Mouse (Mus musculus): Measurements from ENCODE around the gene Ube2l6. TPM values are rescaled to one million over a fixed set of nuclear protein-coding genes. Genes with fewer than 3 reads are reported as not detected.
A peak's percentile ranks its signal among the peaks of the same experiment; 100 is the strongest.

Ube2l6 gene
- 23.2 and 26.7 TPM in 2 replicates for polyA plus RNA-seq (2015; fragmentation: Nextera tagmentation; extraction: Ambion mirVana)

DNA sequence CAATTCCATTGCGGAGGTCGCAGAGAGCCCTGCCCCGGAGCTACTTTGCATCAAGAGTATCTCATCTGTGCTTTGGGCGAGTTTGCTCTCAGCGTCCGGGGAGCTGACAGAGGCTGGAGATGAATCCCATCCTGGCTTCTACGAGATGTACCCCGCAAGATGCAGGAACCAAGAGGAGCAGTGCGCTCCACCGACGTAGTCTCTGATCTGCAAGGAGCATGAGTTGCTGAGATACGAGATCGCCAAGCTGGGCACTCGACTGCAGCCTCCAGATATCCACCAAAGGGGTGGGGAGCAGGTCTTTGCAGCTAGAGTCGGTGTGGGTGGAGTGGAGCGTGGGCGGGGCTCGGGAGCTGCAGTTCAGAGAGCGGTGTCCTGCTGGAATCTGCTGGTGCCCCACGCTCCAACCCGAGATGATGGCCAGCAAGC, at the start of gene Ube2l6:
Gene Ube2l6 (plus strand): TSS at position 336 of the 429 bp plus-strand sequence.
- peak within 1 kb of the TSS; percentile 47 for H3K27ac ChIP-seq (replicated peaks)
- peak within 1 kb of the TSS; percentile 95 for H3K4me2 ChIP-seq
- peak; percentile 74 for ATAC-seq (ENCODE audit: low FRiP score, low read depth)

GRCm38 (mm10) chr2:84750115-84750514, 48.5 kb upstream of the Ube2l6 start:
- Histone ChIP-seq H3K4me1 (replicated peaks) (no peaks in the 10 kb centered on the region), H3K9me3 (no peaks in the 10 kb centered on the region), H3K36me3 (no peaks in the 10 kb centered on the region), H3K27ac (replicated peaks) (no peak overlapping the region), H3K27me3 (no peaks in the 10 kb centered on the region), H3K4me3 (no peak overlapping the region), H3K4me2 (no peak overlapping the region), H3K9ac (no peak overlapping the region)
- no peak for ATAC-seq (ENCODE audit: low FRiP score, low read depth)
- WGBS, result 58% methylated on average over 6 of the region's 6 CpGs

More for the DNA sequence above, at the start of gene Ube2l6:
- 0% methylated on average over 21 of the region's 21 CpGs for WGBS
- peaks cover 9% of the 10 kb centered on the region for H3K4me1 ChIP-seq (replicated peaks)
- peak within 1 kb of the TSS; percentile 56 for H3K4me3 ChIP-seq
- peak within 1 kb of the TSS; percentile 62 for H3K9ac ChIP-seq
- H3K9me3 ChIP-seq, result no peaks in the 10 kb centered on the region
- H3K36me3 ChIP-seq, result no peaks in the 10 kb centered on the region
- H3K27me3 ChIP-seq, result no peaks in the 10 kb centered on the region

DNA sequence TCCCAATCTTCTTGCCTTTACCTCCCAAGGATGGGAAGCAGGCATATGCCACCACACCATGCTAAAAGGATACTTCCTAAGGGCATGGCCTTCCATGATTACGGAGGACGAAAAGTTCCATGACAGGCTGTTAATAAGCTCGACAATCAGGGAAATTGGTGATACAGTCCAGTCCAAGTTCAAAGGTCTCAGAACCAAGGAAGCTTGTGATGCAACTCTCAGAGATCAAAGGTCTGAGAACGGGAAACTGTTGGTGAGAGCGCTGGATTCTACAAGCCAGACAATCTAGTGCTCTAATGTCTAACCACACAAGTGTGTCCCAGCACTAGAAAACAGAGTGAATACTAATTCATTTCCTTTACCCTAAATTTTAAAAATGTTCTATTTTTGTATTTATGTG, 42.4 kb upstream of the Ube2l6 start:
- Histone ChIP-seq H3K9ac (no peak overlapping the region), H3K9me3 (no peaks in the 10 kb centered on the region), H3K4me2 (no peak overlapping the region), H3K4me3 (no peak overlapping the region), H3K4me1 (replicated peaks) (no peaks in the 10 kb centered on the region), H3K27ac (replicated peaks) (no peak overlapping the region), H3K27me3 (no peaks in the 10 kb centered on the region), H3K36me3 (no peaks in the 10 kb centered on the region)
- ATAC-seq (ENCODE audit: low FRiP score, low read depth), result no peak
- 84% methylated on average over 5 of the region's 5 CpGs for WGBS

DNA sequence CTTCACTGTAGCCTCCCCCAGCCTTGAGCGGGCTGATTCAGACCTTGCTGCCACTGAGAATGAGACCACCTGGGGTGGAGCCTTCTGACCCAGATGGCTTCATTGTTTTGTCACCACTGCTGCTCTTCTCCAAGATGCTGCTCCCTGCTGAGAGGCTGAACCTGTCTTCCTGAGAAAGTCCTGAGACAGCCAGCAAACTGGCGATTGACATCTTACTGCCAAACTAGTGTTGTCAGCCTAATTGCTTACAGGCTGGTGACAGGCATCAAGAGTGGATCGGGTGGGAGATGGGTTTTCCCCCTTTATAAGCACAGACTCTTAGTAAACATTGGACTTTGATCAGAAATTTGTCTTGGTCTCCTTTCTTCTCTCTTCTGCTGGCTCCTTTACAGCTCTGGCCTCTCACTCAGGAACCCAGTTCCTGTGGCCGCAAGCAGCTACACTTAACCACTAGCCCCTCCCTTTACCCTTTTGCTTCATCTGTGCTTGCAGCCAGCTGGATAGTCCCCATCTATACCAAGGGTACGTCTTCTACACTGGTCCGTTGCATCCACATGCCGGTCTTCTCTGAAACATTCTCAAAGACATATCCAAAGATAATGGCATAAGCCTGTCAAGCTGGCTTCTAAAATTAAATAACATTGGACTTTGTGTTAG, 41.5 kb upstream of the Ube2l6 start:
- Histone ChIP-seq H3K9ac (no peak overlapping the region), H3K27me3 (no peaks in the 10 kb centered on the region), H3K36me3 (no peaks in the 10 kb centered on the region), H3K4me1 (replicated peaks) (no peaks in the 10 kb centered on the region), H3K4me3 (no peak overlapping the region), H3K4me2 (no peak overlapping the region), H3K9me3 (no peaks in the 10 kb centered on the region), H3K27ac (replicated peaks) (no peak overlapping the region)
- 61% methylated on average over 7 of the region's 7 CpGs for WGBS
- ATAC-seq (ENCODE audit: low FRiP score, low read depth), result no peak

DNA sequence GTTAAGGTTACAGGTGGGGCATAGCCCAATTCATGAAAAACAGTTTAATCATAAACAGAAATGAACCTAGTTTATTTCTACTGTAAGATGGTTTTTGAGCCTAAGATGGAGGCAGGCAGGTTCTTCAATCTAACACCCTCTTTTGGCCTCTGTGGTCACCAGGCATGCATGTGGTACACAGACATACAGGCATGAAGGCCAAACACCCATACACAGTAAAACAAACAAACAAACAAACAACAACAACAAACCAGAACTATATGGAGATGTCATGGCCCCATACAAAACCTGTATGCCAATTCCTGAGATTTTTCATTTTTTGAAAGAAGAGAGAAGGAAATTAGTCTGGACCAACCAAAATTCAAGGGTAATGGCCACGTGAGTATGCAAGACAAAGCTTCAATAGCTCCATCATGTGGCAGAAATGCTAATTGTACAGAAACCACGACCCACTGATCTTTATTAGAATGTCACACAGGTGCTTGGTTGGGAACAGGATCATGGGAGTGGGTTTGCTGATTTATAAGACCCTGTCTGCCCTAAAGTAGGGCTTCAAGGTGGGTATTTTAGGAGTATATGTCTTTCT, 40.0 kb upstream of the Ube2l6 start:
- Histone ChIP-seq H3K4me2 (no peak overlapping the region), H3K9me3 (no peaks in the 10 kb centered on the region), H3K4me1 (replicated peaks) (no peaks in the 10 kb centered on the region), H3K4me3 (no peak overlapping the region), H3K9ac (no peak overlapping the region), H3K36me3 (no peaks in the 10 kb centered on the region), H3K27ac (replicated peaks) (no peak overlapping the region), H3K27me3 (no peaks in the 10 kb centered on the region)
- no peak for ATAC-seq (ENCODE audit: low FRiP score, low read depth)
- 2% methylated on average over 2 of the region's 2 CpGs for WGBS

DNA sequence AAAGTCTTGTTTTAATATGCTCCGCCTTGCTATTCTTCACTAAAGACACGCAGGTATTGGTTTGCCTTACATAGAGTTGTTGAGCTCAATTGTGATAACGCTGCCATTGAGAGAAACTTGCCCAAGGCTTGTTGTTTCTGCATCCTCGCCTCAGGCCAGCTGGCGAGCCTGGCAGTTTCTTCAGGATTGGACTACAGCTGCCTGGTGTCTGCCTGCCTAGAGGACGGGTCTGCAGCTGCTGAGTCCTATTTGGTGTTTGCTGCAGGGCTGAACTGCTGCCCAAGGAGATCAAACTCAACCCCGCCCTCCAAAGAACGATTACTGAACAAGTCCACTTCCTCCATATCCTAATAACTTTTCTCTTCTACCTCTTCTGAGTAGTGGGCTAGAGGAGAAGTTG, 37.9 kb upstream of the Ube2l6 start:
- H3K36me3 ChIP-seq, result no peaks in the 10 kb centered on the region
- 73% methylated on average over 8 of the region's 8 CpGs for WGBS
- no peaks in the 10 kb centered on the region for H3K27me3 ChIP-seq
- no peaks in the 10 kb centered on the region for H3K9me3 ChIP-seq
- H3K9ac ChIP-seq, result no peak overlapping the region
- no peak overlapping the region for H3K4me2 ChIP-seq
- H3K27ac ChIP-seq (replicated peaks), result no peak overlapping the region
- H3K4me3 ChIP-seq, result no peak overlapping the region
- no peak for ATAC-seq (ENCODE audit: low FRiP score, low read depth)
- no peaks in the 10 kb centered on the region for H3K4me1 ChIP-seq (replicated peaks)

DNA sequence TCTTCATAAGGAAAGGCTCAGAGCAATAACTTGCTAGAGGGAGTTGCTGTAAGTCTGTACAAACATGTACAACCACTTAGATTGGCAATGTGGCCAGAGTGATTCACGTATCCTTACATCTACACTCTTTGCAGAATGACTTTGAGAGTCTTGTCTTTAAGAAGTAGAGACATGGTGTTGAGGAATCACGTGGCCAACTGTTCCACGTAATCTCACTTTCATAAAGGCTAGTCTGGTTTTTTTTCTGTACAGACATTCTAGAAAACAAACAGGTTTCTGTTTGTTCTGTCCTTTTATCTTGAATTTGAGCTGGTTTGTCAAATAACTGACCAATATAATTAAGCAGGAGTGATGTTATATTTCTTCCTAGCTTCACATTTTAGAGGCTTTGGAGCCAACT, 37.3 kb upstream of the Ube2l6 start:
- H3K9me3 ChIP-seq, result no peaks in the 10 kb centered on the region
- no peak overlapping the region for H3K4me3 ChIP-seq
- H3K4me1 ChIP-seq (replicated peaks), result no peaks in the 10 kb centered on the region
- ATAC-seq (ENCODE audit: low FRiP score, low read depth), result no peak
- H3K27ac ChIP-seq (replicated peaks), result no peak overlapping the region
- 91% methylated on average over 3 of the region's 3 CpGs for WGBS
- no peak overlapping the region for H3K9ac ChIP-seq
- no peaks in the 10 kb centered on the region for H3K27me3 ChIP-seq
- no peaks in the 10 kb centered on the region for H3K36me3 ChIP-seq
- H3K4me2 ChIP-seq, result no peak overlapping the region

GRCm38 (mm10) chr2:84761840-84762239, 36.8 kb upstream of the Ube2l6 start:
- no peak for ATAC-seq (ENCODE audit: low FRiP score, low read depth)
- Histone ChIP-seq H3K9me3 (no peaks in the 10 kb centered on the region), H3K27ac (replicated peaks) (no peak overlapping the region)

DNA sequence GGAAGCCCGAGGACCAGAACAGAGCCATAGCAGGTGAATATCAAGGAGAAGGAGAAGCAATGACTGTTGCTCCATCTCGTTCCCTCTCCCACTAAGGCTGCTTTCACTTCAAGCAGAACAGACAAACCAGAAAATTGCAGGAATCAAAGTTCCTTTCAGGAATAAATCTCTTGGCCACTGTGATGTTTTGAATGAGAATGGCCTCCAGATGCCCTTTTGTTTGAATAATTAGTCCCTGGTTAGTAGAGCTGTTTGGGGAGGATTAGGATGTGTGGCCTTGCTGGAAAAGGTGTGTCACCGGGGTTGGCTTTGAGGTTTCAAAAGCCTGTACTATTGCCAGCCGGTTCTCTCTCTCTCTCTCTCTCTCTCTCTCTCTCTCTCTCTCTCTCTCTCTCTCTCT, 36.3 kb upstream of the Ube2l6 start:
- Histone ChIP-seq H3K9ac (no peak overlapping the region), H3K27ac (replicated peaks) (no peak overlapping the region), H3K27me3 (no peaks in the 10 kb centered on the region), H3K4me3 (no peak overlapping the region), H3K36me3 (no peaks in the 10 kb centered on the region), H3K9me3 (no peaks in the 10 kb centered on the region), H3K4me2 (no peak overlapping the region), H3K4me1 (replicated peaks) (no peaks in the 10 kb centered on the region)
- ATAC-seq (ENCODE audit: low FRiP score, low read depth), result no peak
- WGBS, result 45% methylated on average over 4 of the region's 4 CpGs

More at GRCm38 (mm10) chr2:84761840-84762239, 36.8 kb upstream of the Ube2l6 start:
- no peak overlapping the region for H3K9ac ChIP-seq
- H3K36me3 ChIP-seq, result no peaks in the 10 kb centered on the region
- H3K27me3 ChIP-seq, result no peaks in the 10 kb centered on the region
- WGBS, result 93% methylated on average over 1 of the region's 1 CpGs
- H3K4me1 ChIP-seq (replicated peaks), result no peaks in the 10 kb centered on the region
- H3K4me2 ChIP-seq, result no peak overlapping the region
- no peak overlapping the region for H3K4me3 ChIP-seq

GRCm38 (mm10) chr2:84762818-84763217, 35.8 kb upstream of the Ube2l6 start:
- no peak overlapping the region for H3K9ac ChIP-seq
- no peaks in the 10 kb centered on the region for H3K36me3 ChIP-seq
- H3K4me1 ChIP-seq (replicated peaks), result no peaks in the 10 kb centered on the region
- 89% methylated on average over 1 of the region's 1 CpGs for WGBS
- no peak for ATAC-seq (ENCODE audit: low FRiP score, low read depth)
- H3K4me3 ChIP-seq, result no peak overlapping the region
- no peaks in the 10 kb centered on the region for H3K9me3 ChIP-seq
- no peak overlapping the region for H3K27ac ChIP-seq (replicated peaks)
- H3K27me3 ChIP-seq, result no peaks in the 10 kb centered on the region
- no peak overlapping the region for H3K4me2 ChIP-seq

GRCm38 (mm10) chr2:84770501-84770900, 28.1 kb upstream of the Ube2l6 start:
- Histone ChIP-seq H3K27ac (replicated peaks) (no peak overlapping the region), H3K4me1 (replicated peaks) (peaks cover 12% of the 10 kb centered on the region), H3K36me3 (no peaks in the 10 kb centered on the region), H3K27me3 (no peaks in the 10 kb centered on the region), H3K4me2 (no peak overlapping the region), H3K4me3 (no peak overlapping the region), H3K9me3 (no peaks in the 10 kb centered on the region), H3K9ac (no peak overlapping the region)
- 81% methylated on average over 6 of the region's 6 CpGs for WGBS
- no peak for ATAC-seq (ENCODE audit: low FRiP score, low read depth)

- Histone ChIP-seq H3K9me3 (no peaks in the 10 kb centered on the region), H3K4me1 (replicated peaks) (peaks cover 14% of the 10 kb centered on the region), H3K27ac (replicated peaks) (no peak overlapping the region), H3K4me2 (no peak overlapping the region), H3K4me3 (no peak overlapping the region), H3K27me3 (no peaks in the 10 kb centered on the region), H3K9ac (no peak overlapping the region), H3K36me3 (no peaks in the 10 kb centered on the region)
- ATAC-seq (ENCODE audit: low FRiP score, low read depth), result no peak
- 96% methylated on average over 4 of the region's 4 CpGs for WGBS
These were observed 26.2 kb upstream of the Ube2l6 start for GRCm38 (mm10) chr2:84772454-84772853.

- H3K9ac ChIP-seq, result no peak overlapping the region
- 79% methylated on average over 5 of the region's 5 CpGs for WGBS
- no peaks in the 10 kb centered on the region for H3K36me3 ChIP-seq
- H3K27ac ChIP-seq (replicated peaks), result no peak overlapping the region
- peaks cover 14% of the 10 kb centered on the region for H3K4me1 ChIP-seq (replicated peaks)
- ATAC-seq (ENCODE audit: low FRiP score, low read depth), result no peak
- H3K27me3 ChIP-seq, result no peaks in the 10 kb centered on the region
- H3K4me2 ChIP-seq, result no peak overlapping the region
- H3K4me3 ChIP-seq, result no peak overlapping the region
- no peaks in the 10 kb centered on the region for H3K9me3 ChIP-seq
These were observed 25.4 kb upstream of the Ube2l6 start for GRCm38 (mm10) chr2:84773195-84773594.

Data from hindbrain, embryonic 15.5 days (tissue).